Mouse (Mus musculus): Measurements from ENCODE around the gene Sgta.

Sgta gene

GRCm38 (mm10) chr10:81018326-81018725, 41.7 kb downstream of the Sgta start:
- DNase-seq = peak; percentile 59

GRCm38 (mm10) chr10:81016645-81017044, 43.3 kb downstream of the Sgta start:
- peak; percentile 71 for DNase-seq

DNA sequence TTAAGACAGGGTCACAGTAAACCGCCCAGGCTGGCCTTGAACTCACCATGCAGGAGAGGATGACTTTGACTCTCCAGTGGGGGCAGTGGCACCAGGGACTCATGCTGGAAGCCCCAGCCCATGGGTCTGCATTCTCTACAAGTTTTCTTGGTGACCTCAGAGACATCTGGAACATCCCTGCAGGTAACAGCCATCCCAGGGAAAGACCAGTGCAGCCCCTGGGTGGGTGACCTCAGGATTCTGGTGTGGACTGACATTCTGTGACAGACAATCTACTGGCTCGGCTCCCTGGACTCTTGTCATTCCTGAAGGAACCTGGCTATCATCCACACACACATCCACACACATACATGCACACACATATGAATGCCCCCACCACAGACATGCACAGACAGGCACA, 44.3 kb downstream of the Sgta start:
- DNase-seq = peak; percentile 68

DNA sequence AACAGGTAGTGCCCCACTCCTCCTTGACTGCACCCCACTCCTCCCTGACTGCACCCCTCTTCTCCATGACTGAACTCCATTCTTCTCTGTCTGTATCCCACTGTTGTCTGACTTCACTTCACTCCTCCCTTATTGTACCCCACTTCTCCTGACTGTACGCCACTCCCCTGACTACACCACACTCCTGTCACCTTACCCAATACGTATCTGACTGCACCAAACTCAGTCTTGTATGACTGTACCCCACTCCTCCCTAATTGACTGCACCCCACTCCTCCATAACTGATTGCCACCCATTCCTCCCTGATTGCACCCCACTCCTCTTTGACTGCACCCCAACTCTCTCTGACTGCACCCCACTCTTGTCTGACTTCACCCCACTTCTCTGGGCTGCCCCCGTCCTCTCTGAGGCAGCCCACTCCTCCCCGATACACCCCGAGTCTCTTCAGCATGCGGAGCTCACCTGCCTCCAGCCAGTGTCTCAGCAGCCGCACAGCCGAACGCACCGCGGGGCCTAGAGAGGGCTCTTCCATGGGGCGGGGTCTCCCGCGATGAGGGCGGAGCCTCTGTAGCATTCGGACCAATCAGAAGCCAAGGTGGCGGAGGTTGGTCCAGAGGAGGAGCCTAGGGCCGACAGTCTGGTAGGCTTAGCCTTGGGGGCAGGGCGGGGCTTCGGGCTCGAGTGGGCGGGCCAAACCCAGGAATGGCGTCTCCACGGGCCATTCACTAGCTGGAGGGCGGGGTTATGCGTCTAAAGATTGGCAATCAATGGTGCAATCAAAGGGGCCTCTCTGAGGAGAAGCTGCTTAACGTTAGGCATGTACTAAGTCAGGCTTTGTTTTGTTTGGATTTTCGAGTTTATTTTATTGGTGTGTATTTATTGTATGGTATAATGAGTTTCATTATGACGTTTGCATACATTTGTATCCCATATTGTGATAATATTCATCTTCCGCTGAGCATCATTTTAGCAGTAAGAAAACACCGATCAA, 45.3 kb downstream of the Sgta start, which contains the start of gene Gng7:
TSS of gene Gng7 (minus strand) at position 553 of the 992 bp plus-strand sequence.
- DNase-seq = peak; percentile 99

DNA sequence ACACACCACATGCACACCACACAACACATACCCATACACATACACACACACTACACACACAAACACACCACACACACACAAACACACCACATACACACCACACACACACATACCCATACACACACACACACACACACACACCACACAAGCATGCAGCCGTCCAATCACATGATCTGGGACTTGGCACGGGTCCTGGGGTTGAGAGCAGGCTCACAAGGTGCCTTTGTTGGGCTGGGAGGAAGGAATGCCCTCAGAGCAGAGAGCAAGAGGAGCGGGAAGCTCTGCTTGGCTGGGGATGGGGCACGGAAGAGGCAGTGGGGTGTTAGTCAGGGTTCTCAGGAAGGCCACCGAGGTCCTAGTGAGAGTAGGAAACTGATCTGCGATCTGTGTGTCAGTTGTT, 49.1 kb downstream of the Sgta start:
- DNase-seq = no peak

DNA sequence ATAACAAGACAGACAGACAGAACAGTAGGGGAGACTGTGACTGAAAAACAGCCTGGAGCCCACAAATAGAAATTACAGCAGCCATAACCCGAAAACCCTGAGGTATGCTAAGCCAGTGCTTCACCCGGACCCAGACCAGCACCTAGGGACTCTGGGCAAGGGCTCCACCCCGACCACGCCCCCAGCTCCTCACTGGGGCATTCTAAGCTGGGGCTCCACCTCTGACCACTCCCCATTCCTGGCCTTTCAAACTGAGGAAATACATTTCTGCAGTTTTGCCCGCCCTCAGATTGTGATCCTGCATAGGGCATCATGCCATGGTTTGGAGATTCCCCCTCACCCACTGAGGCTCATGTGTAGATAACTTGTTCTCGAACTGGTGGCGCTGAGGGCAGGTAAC, 52.7 kb downstream of the Sgta start:
- DNase-seq = no peak

- DNase-seq = no peak
Observed at GRCm38 (mm10) chr10:81006005-81006677, 53.8 kb downstream of the Sgta start.

- DNase-seq = no peak
Observed at GRCm38 (mm10) chr10:81001161-81001560, 58.8 kb downstream of the Sgta start.

DNA sequence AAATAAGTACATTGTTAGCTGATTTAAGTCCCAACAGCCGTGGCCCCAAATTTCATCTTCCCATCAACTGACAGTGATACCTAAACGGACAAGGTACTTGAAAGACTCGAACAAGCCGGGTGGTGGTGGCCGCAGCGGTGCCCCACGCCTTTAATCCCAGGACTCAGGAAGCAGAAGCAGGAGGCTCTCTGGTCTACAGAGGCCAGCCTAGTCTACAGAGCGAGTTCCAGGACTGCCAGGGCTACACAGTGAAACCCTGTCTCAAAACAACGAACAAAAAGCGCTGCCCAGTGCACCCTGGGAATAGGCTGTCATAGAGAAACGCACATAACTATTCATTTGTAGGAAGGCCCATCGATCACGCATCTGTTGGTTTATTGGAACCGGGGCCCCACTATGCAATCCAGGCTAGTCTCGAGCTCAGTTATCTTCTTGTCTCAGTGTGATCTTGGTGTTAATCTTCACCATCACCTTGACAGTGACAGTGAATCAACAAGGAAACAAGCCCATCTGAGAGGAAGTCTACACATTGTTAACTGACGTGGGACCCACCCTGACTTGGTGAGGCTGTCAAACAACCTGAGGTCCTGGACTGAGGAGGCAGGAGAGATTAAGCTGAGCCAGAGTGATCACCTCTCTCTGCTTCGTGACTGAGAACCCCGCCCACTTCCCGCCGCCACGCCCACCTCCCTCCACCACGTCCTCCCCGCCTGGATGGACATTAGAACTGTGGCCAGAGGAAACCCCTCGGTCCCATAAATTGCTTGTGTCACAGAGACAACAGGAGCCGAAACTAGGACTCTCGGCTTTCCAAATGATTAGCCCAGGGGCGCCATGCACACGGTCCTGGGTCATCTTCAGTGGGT, 59.6 kb downstream of the Sgta start:
- DNase-seq = no peak

DNA sequence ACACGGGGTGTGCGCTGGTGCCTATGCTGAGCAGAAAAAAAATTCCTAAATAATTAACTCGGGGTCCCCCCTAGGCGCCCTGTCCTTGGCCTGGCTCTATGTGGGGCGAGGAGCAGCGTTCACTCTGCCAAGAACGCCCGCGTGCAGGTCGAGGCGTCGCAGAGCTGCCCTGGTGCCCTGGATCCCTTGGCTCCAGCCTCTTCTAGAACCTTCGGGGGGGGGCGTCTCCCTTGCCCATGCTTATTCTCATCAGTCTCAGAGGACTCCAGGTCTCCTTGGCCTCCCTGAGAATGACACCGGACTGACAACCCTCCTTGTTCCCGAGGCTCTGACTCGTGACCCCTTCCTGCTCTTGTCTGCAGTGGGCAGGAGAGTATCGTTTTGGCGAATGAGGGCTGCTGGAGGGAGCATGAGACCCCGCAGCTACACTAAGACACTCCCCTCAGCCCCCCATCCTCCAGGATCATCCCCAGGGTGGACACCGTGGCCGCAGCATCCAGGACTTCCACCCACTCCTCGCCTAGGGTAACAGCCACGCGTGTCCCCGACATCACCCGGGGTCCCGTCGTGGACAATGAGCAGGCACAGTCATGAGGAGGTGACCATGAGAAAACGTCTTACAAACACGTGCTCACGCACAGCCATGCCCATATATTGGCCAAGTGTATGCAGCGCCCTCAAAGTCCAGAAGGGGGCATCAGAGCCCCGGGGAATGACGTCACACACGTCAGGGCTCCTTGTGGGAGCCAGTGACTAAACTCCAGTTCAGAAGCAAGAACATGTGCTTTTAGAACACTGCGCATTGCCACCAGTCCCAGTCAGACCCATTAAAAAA, 60.4 kb downstream of the Sgta start:
- peak; percentile 89 for DNase-seq

DNA sequence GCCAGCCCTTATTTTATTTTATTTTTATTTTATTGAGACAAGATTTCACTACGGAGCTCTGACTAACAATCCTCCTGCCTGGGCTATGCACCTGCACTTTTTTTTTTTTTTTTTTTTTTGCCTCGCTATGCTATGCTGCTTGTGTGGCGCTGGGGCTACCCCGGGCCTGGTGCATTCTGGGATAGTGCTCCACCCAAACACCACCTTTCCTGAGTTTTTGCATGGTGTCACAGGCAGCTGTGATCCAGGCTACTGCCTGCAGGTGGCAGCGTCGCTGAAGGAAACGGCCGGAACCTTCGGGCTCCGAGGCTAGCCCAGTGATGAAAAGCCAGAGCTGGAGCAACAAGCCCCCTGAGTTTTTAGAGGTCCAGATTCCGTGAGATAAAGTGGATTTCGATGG, 61.2 kb downstream of the Sgta start:
- peak; percentile 72 for DNase-seq

DNA sequence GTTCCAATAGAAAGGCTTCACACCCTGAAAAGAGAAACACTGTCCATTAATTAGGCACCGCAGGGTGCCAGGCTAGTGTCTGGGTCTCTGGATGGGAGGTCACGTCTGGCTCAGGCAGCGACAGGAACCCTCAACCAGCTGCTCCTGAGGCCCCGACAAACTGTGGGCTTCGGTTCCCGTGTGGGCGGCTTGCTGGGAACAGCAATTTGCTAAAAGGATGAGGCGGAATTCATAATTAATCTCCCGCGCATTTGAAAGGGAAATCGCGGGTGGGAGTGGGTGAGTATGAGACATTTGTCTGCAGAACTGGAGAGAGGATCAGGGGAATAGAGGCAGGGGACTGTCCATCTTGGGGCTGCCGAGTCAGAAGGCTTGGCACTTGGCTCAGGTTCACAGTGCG, 62.0 kb downstream of the Sgta start:
- no peak for DNase-seq

DNA sequence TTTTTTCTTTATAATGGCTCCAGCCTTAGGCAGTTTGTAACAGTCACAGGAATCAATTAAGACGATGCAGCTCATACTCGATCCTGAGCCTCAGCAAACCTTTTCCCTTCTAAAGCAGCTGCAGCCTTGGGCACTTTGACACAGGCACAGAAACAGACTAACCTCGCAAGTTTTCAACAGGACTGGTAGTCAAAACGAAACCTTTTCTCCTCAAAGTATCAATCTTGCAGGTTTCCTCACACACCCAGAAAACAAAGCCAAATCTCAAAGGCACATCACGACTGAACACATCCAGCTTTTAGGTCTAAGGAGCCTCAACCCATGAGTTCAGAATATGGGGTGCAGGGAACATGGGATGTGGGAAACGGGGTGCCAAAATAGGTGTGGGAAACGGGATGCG, 62.6 kb downstream of the Sgta start:
- no peak for DNase-seq

DNA sequence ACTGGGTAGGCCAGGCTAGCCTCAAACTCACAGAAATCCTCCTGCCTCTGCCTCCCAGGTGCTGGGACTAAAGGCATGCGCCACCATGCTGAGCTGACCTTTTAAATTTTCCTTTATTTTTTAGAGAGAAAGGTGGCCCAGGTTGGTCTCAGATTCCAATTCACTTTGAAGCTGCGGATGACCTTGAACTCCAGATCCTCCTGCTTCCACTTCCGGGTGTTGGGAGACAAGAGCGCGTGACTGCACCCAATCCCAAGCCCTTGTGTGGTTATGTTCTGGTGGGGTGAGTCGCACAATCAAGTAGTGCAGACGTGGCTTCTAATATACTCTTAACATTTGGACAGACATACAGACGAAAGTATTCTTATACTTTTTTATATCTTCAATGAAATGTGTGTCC, 63.5 kb downstream of the Sgta start:
- no peak for DNase-seq

DNA sequence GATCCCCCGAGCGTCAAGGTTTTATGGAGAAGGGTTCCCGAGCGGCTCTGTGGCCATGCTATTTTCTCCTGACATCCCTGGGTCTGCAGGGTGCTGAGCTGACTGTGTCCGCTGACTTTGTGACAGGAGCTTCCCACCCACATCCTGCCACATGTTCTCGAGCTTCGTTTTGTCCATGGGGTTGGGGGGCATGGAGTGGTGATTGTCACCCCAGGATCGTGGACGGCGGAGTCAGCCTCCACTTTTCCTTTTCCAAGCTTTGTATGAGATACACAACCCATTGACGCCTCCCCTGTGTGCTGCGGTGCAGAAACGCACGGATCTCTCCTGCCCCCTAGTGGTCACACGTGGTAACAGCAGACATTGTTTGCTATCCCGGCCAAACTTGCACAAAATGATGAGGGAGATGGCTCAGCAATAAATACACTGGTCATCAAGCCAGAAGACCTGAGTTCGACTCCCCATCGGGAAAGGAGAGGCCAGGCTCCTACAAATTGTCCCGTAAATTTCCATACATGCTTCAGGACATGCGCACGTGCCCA, 64.8 kb downstream of the Sgta start:
- DNase-seq = peak; percentile 88

DNA sequence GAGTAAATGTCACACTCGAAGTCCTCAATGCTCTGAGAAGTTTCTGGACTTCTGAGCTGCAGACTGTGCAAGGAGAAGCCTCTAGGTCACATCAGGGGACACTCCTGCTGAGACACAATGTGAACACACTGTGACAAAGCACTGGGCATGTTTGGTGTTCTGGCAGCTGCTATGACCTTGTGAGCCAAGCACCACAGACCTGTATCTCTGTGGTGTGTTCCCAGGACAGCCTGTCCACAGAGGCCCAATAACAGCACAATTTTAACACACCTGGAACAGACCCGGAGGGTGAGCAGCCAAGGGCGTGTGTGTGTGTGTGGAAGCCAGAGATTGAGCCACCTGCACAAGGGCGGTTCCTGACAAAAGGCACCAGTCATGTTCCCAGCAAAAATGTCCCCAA, 65.4 kb downstream of the Sgta start:
- no peak for DNase-seq
